Mouse (Mus musculus): ENCODE measurements around the gene Cd209g.
"Not testable (repeated sequence)": the region's sequence is repeated elsewhere in the genome, so short reads cannot be mapped to it uniquely, and the experiment has no call there.

The Cd209g gene

GRCm38 (mm10) chr8:4133798-4134197 is at the start of gene Cd209g:
Gene Cd209g (plus strand): TSS chr8:4134098.
- DNase-seq (ENCODE audit: low spot score in 2 of 2) = no peak

- DNase-seq (ENCODE audit: low spot score in 2 of 2) = not testable (repeated sequence)
Observed at GRCm38 (mm10) chr8:4087180-4087722, 46.6 kb upstream of the Cd209g start.

GRCm38 (mm10) chr8:4088514-4088913 is 45.4 kb upstream of the Cd209g start:
- not testable (repeated sequence) for DNase-seq (ENCODE audit: low spot score in 2 of 2)

- DNase-seq (ENCODE audit: low spot score in 2 of 2) = not testable (repeated sequence)
Observed at GRCm38 (mm10) chr8:4105735-4106134, 28.2 kb upstream of the Cd209g start, which contains the start of gene Cd209f. Gene Cd209f (minus strand): TSS chr8:4105835.

GRCm38 (mm10) chr8:4139660-4140646 is 6.1 kb downstream of the Cd209g start:
- peak; percentile 66 to 87 for DNase-seq (ENCODE audit: low spot score in 2 of 2)

- no peak for DNase-seq (ENCODE audit: low spot score in 2 of 2)
Observed at GRCm38 (mm10) chr8:4141721-4142120, 7.8 kb downstream of the Cd209g start.

GRCm38 (mm10) chr8:4147272-4147671 is 13.4 kb downstream of the Cd209g start:
- no peak for DNase-seq (ENCODE audit: low spot score in 2 of 2)

- no peak for DNase-seq (ENCODE audit: low spot score in 2 of 2)
Observed at GRCm38 (mm10) chr8:4154878-4155277, 21.0 kb downstream of the Cd209g start.

GRCm38 (mm10) chr8:4162786-4163185 is 28.9 kb downstream of the Cd209g start:
- DNase-seq (ENCODE audit: low spot score in 2 of 2) = peak; percentile 8 to 51

- DNase-seq (ENCODE audit: low spot score in 2 of 2) = peak in 1 of 2 experiments; percentile 44
Observed at GRCm38 (mm10) chr8:4165176-4165851, 31.4 kb downstream of the Cd209g start.

- peak; percentile 95 to 98 for DNase-seq (ENCODE audit: low spot score in 2 of 2)
Observed at GRCm38 (mm10) chr8:4165852-4166751, 32.2 kb downstream of the Cd209g start, which contains the start of gene Evi5l. Gene Evi5l (plus strand): TSS chr8:4166567.

GRCm38 (mm10) chr8:4166881-4167525 is 33.1 kb downstream of the Cd209g start:
- peak in 1 of 2 experiments; percentile 10 for DNase-seq (ENCODE audit: low spot score in 2 of 2)

- peak in 1 of 2 experiments; percentile 10 for DNase-seq (ENCODE audit: low spot score in 2 of 2)
Observed at GRCm38 (mm10) chr8:4167918-4168317, 34.0 kb downstream of the Cd209g start.

- DNase-seq (ENCODE audit: low spot score in 2 of 2) = no peak
Observed at GRCm38 (mm10) chr8:4172486-4172885, 38.6 kb downstream of the Cd209g start.

GRCm38 (mm10) chr8:4174018-4174417 is 40.1 kb downstream of the Cd209g start:
- no peak for DNase-seq (ENCODE audit: low spot score in 2 of 2)

- peak in 1 of 2 experiments; percentile 56 for DNase-seq (ENCODE audit: low spot score in 2 of 2)
Observed at GRCm38 (mm10) chr8:4183409-4183808, 49.5 kb downstream of the Cd209g start.

GRCm38 (mm10) chr8:4186151-4186550 is 52.3 kb downstream of the Cd209g start:
- no peak for DNase-seq (ENCODE audit: low spot score in 2 of 2)

Data from spleen, postnatal 4 days (tissue).